Mouse (Mus musculus) hindbrain, embryonic 16.5 days (tissue): Measurements from ENCODE around the gene Cdh23. TPM values are rescaled to one million over a fixed set of nuclear protein-coding genes. Genes with fewer than 3 reads are reported as not detected.

Experiments
- ATAC-seq: fragments of 200-750 bp; cut with Nextera tagmentation; 2 replicates; pipeline ENCODE4 v1.8.0; 2017; ENCODE audit warnings: moderate TSS enrichment, moderate library complexity
- H3K27ac ChIP-seq: fragments of 300-500 bp; sonication (generic); 2 replicates; pipeline ENCODE4 v1.5.1; 2014; ENCODE audit warnings: low read depth, mild to moderate bottlenecking, control low read depth, low read length, moderate library complexity
- H3K27me3 ChIP-seq: fragments of 300-500 bp; sonication (generic); replicated peaks from 2 replicates; pipeline ENCODE4 v1.6.1; 2014; ENCODE audit warnings: low read length; ENCODE audit not compliant: control insufficient read depth, insufficient read depth
- H3K36me3 ChIP-seq: fragments of 300-500 bp; sonication (generic); 2 replicates; pipeline ENCODE4 v1.6.1; 2014; ENCODE audit warnings: mild to moderate bottlenecking, low read length, moderate library complexity, mixed read lengths; ENCODE audit not compliant: control insufficient read depth, insufficient read depth
- H3K4me1 ChIP-seq: fragments of 300-500 bp; sonication (generic); 2 replicates; pipeline ENCODE4 v1.6.1; 2014; ENCODE audit warnings: low read depth, low read length; ENCODE audit not compliant: control insufficient read depth, insufficient read depth
- H3K4me2 ChIP-seq: fragments of 300-500 bp; sonication (generic); 2 replicates; pipeline ENCODE4 v1.6.1; 2014; ENCODE audit warnings: mild to moderate bottlenecking, low read length, control low read depth, moderate library complexity
- H3K4me3 ChIP-seq: fragments of 300-500 bp; sonication (generic); 2 replicates; pipeline ENCODE4 v1.5.1; 2014; ENCODE audit warnings: mild to moderate bottlenecking, low read length, control low read depth, moderate library complexity
- H3K9ac ChIP-seq: fragments of 300-500 bp; sonication (generic); 2 replicates; pipeline ENCODE4 v1.6.1; 2014; ENCODE audit warnings: low read depth, mild to moderate bottlenecking, control low read depth, low read length, moderate library complexity
- H3K9me3 ChIP-seq: fragments of 300-500 bp; sonication (generic); 2 replicates; pipeline ENCODE4 v1.6.1; 2014; ENCODE audit warnings: mild to moderate bottlenecking, low read length, moderate library complexity; ENCODE audit not compliant: control insufficient read depth
- WGBS: fragments of 180-500 bp; shearing (Covaris S2); extraction: QIAGEN DNeasy Blood & Tissue Kit; methylation state at CpG from one replicate; pipeline ENCODE4 v1.1.7; 2014; 5-methylcytosine and 5-hydroxymethylcytosine counted together
- polyA plus RNA-seq: library from polyadenylated mRNA; unstranded; fragments of >200 nt; fragmentation: Nextera tagmentation; extraction: Ambion mirVana; gene quantifications from 2 replicates; pipeline ENCODE4 v1.2.1, GENCODE M21; 2015

The Cdh23 gene
- polyA plus RNA-seq, 1 experiment from 2014 or later = 6.1 TPM

DNA sequence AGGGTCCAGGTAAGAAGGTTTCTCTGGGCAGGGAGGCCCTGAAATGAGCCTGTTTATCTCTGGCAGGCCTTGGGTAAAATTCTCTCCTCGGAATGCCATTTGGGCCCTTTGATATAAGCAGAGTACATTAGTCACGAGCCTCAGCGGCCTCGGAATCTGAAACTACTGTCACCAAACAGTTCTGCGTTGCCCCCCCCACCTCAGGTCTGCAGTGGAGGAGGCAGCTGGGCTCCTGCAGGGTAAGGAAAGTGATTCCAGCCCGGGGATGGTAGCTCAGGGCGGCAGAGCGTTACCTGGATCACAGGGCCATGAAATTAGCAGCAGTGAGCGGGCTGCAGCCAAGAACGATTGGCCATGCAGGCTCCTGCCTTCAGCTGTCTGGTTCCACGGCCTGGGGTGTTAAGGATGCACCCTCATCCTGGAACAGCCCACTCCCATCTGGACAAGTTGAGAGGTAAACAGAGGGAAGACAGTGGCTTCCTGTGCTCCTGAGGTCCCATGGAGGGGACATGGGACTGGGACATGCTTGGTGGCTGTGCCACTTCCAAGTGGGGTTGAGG, 41.0 kb upstream of the Cdh23 start:
- Histone ChIP-seq H3K27ac (peak overlapping the region; percentile 44; the same call in 1 of the 2 replicates), H3K4me2 (no peak overlapping the region), H3K4me3 (no peak overlapping the region), H3K9me3 (no peaks in the 10 kb centered on the region), H3K4me1 (peaks cover 2% of the 10 kb centered on the region), H3K27me3 (no peaks in the 10 kb centered on the region), H3K9ac (no peak overlapping the region), H3K36me3 (no peaks in the 10 kb centered on the region)
- ATAC-seq = 0 out of 2 replicates have a peak, but pooled peaks have one; percentile 15
- WGBS = 64% methylated on average over 11 of the region's 11 CpGs

GRCm38 (mm10) chr10:60735737-60736136, 39.4 kb upstream of the Cdh23 start:
- no peak overlapping the region for H3K27ac ChIP-seq
- ATAC-seq = no peak
- H3K9me3 ChIP-seq = no peaks in the 10 kb centered on the region
- H3K27me3 ChIP-seq = no peaks in the 10 kb centered on the region
- no peak overlapping the region for H3K4me2 ChIP-seq
- H3K9ac ChIP-seq = no peak overlapping the region
- 100% methylated on average over 1 of the region's 1 CpGs for WGBS
- H3K36me3 ChIP-seq = no peaks in the 10 kb centered on the region
- H3K4me3 ChIP-seq = no peak overlapping the region
- peaks cover 8% of the 10 kb centered on the region for H3K4me1 ChIP-seq

DNA sequence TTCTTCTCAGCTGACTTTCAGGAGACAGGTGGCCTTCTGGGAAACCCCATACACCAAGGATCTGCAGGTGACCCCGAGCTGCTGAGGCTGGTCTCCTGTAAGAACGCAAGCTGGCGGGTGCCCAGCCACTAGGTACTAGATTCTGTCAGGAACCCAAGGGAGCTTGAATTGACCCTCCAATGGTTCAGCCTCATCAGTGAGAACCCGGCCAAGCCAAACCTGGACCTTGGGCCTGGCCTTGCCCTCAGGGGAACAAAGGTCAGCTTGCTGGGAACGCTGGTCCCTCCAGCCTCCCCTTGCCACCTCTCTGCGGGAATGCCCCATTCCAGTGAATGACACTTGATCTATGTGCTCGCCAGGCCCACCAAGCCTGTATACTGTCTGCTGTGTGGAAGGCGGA, 37.2 kb upstream of the Cdh23 start:
- Histone ChIP-seq H3K4me3 (no peak overlapping the region), H3K9ac (no peak overlapping the region), H3K27ac (no peak overlapping the region), H3K4me1 (peaks cover 8% of the 10 kb centered on the region), H3K9me3 (no peaks in the 10 kb centered on the region), H3K4me2 (no peak overlapping the region), H3K27me3 (no peaks in the 10 kb centered on the region), H3K36me3 (no peaks in the 10 kb centered on the region)
- ATAC-seq = no peak
- 84% methylated on average over 8 of the region's 8 CpGs for WGBS

DNA sequence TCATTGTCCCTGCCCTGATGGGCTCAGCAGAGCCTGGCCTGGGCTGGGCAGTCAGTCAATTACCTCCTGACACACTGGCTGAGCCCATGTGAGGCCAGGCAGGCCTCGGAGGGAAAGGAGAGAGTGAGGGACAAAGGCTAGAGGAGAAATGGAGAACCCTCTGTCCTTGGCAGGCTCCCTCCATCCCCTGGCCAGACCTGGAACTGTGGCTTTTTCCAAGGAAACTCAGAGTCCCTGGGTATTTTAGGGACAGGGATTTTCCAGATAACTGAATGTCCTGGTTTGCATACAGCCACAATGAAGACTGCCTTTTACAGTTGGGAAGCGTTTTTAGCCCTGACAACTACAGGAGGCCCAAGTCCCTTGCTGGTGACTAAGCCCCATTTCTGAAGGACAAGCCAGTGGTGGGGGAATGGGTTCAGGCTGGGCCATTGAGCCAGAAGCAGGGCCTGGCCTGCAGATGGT, 36.1 kb upstream of the Cdh23 start:
- H3K4me3 ChIP-seq = no peak overlapping the region
- H3K4me2 ChIP-seq = no peak overlapping the region
- H3K27me3 ChIP-seq = no peaks in the 10 kb centered on the region
- peak; percentile 37 for ATAC-seq
- peaks cover 11% of the 10 kb centered on the region for H3K4me1 ChIP-seq
- H3K9me3 ChIP-seq = no peaks in the 10 kb centered on the region
- H3K36me3 ChIP-seq = no peaks in the 10 kb centered on the region
- peak overlapping the region; percentile 39; the same call in 1 of the 2 replicates for H3K27ac ChIP-seq
- WGBS = 39% methylated on average over 2 of the region's 2 CpGs
- H3K9ac ChIP-seq = peak overlapping the region; percentile 50

DNA sequence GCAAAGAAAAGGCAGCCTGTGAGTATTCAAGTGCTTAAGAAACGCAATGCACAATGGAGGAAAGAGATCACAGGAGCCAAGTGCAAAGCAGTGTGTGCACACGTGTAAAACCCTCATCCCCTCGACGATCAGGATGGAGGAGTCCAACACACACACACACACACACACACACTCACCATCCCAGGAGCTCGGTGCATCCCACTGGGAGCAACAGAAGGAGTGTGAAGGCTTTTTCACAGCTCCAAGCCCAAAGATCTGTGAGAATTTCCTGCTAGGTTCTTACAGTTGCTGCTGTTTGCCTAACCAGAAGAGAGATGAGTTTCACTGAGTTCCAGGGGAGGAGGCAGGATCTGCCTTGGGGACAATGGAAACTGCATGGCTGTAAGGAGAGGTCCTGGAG, 35.5 kb upstream of the Cdh23 start:
- peak overlapping the region; percentile 50 for H3K9ac ChIP-seq
- H3K27ac ChIP-seq = peak overlapping the region; percentile 39; the same call in 1 of the 2 replicates
- no peak overlapping the region for H3K4me3 ChIP-seq
- no peak for ATAC-seq
- no peaks in the 10 kb centered on the region for H3K27me3 ChIP-seq
- no peaks in the 10 kb centered on the region for H3K9me3 ChIP-seq
- peaks cover 11% of the 10 kb centered on the region for H3K4me1 ChIP-seq
- H3K4me2 ChIP-seq = no peak overlapping the region
- 23% methylated on average over 5 of the region's 5 CpGs for WGBS
- H3K36me3 ChIP-seq = no peaks in the 10 kb centered on the region

DNA sequence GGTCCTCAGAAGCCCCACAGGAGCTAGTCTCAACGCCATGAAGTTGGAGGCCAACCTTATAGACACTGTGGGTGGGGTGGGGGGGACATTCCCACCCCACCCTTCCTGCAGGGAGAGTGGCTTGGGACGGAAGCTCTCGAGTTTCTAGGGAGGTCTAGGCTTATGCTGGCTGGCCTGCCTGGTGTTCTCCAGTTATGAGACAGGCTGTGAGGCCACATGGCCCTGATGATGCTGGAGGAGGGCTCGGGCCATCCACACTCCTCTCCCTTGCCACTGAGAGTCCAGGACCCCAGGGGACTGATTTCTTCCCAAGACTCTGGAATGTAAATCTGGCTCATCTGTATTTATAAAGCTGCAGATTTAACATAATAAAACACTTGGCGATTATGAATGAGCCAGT, 31.0 kb upstream of the Cdh23 start:
- no peaks in the 10 kb centered on the region for H3K36me3 ChIP-seq

GRCm38 (mm10) chr10:60726896-60727295, 30.6 kb upstream of the Cdh23 start:
- H3K36me3 ChIP-seq = no peaks in the 10 kb centered on the region
- no peak overlapping the region for H3K4me3 ChIP-seq
- WGBS = 65% methylated on average over 3 of the region's 3 CpGs
- no peak for ATAC-seq
- H3K9ac ChIP-seq = no peak overlapping the region
- H3K4me2 ChIP-seq = no peak overlapping the region
- no peaks in the 10 kb centered on the region for H3K9me3 ChIP-seq
- H3K4me1 ChIP-seq = peaks cover 5% of the 10 kb centered on the region
- no peaks in the 10 kb centered on the region for H3K27me3 ChIP-seq
- H3K27ac ChIP-seq = no peak overlapping the region

More for the DNA sequence above, 31.0 kb upstream of the Cdh23 start:
- Histone ChIP-seq H3K27ac (no peak overlapping the region), H3K4me3 (no peak overlapping the region), H3K9me3 (no peaks in the 10 kb centered on the region), H3K27me3 (no peaks in the 10 kb centered on the region), H3K4me1 (peaks cover 9% of the 10 kb centered on the region), H3K9ac (no peak overlapping the region), H3K4me2 (no peak overlapping the region)
- 34% methylated on average over 5 of the region's 5 CpGs for WGBS
- ATAC-seq = no peak

GRCm38 (mm10) chr10:60724496-60724895, 28.2 kb upstream of the Cdh23 start:
- Histone ChIP-seq H3K9me3 (no peaks in the 10 kb centered on the region), H3K9ac (no peak overlapping the region), H3K4me2 (no peak overlapping the region), H3K4me1 (peaks cover 3% of the 10 kb centered on the region; the same call in 1 of the 2 replicates), H3K27me3 (no peaks in the 10 kb centered on the region), H3K27ac (no peak overlapping the region), H3K36me3 (no peaks in the 10 kb centered on the region), H3K4me3 (no peak overlapping the region)
- 90% methylated on average over 6 of the region's 6 CpGs for WGBS
- no peak for ATAC-seq

DNA sequence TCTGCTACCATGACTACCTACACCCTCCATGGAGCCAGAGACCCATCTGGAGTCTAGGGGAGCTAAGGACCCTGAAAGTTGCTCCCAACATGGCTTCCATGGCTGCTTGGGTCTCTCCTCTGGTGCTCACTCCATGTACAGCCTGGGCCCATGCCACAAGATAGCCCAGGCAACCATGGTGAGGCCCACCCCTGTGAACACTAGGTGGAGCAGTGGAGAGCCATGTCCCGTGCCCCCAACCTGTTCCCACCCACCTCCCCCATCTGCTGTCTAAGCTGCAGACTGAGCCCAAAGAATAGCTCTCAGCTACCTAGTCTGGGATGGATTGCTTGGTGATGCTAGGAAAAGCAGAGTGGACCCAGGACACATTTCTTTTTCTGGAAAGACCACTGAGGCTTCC, 27.1 kb upstream of the Cdh23 start:
- no peak overlapping the region for H3K4me3 ChIP-seq
- H3K9ac ChIP-seq = no peak overlapping the region
- no peaks in the 10 kb centered on the region for H3K36me3 ChIP-seq
- ATAC-seq = no peak
- H3K27me3 ChIP-seq = no peaks in the 10 kb centered on the region
- no peak overlapping the region for H3K4me2 ChIP-seq
- no peaks in the 10 kb centered on the region for H3K9me3 ChIP-seq
- peaks cover 3% of the 10 kb centered on the region; the same call in 1 of the 2 replicates for H3K4me1 ChIP-seq
- WGBS = 29% methylated on average over 1 of the region's 1 CpGs
- H3K27ac ChIP-seq = no peak overlapping the region
